Mouse (Mus musculus) naive thymus-derived CD4-positive, alpha-beta T cell, adult 2 months (primary cell): ENCODE data around the gene Hs6st3.

Source experiments
- DNase-seq: peaks from one replicate; pipeline ENCODE4 v3.0.0-alpha.2; 2011; ENCODE audit warnings: low read depth

Hs6st3 gene

GRCm38 (mm10) chr14:119797172-119797850 lies 659.2 kb downstream of the Hs6st3 start:
- no peak for DNase-seq

DNA sequence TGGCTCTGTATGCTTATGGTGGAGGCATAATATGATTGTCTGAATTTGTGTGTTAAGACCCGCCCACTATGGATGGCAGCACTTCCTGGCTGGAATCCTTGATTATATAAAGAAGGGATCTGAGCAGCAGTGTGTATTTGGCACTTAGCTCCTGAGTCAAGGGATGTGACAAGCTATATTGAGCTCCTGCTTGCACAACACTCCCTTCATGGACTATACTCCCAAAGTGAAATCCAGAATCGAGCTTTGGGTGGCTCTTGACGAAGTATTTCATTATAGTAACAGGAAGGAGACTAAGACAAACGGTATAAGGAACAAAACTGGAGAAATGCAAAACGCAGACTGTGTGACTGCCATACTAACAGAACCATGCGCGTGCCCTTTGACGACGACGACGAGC lies 660.4 kb downstream of the Hs6st3 start:
- no peak for DNase-seq

DNA sequence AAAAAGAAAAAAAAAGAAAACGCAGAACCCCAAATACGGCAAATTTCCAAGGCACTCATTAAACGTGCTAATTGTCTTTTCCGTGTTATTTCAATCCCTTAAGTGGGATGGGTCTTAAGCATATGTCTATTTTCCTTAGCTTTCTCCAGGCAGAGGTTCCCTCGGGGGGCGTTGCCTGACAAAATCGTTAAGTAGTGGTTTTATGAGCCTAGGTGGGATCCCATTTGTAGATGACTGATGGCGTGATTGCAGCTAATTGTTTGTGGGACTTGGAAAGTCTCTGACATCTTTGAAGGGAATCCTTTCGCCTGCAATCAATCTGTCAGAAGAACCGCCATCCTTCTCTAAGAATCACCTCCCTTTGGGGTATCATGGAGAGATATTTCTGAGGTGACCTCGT lies 662.7 kb downstream of the Hs6st3 start:
- DNase-seq, result no peak

- no peak for DNase-seq
Measured at GRCm38 (mm10) chr14:119813898-119814297, 675.8 kb downstream of the Hs6st3 start.

DNA sequence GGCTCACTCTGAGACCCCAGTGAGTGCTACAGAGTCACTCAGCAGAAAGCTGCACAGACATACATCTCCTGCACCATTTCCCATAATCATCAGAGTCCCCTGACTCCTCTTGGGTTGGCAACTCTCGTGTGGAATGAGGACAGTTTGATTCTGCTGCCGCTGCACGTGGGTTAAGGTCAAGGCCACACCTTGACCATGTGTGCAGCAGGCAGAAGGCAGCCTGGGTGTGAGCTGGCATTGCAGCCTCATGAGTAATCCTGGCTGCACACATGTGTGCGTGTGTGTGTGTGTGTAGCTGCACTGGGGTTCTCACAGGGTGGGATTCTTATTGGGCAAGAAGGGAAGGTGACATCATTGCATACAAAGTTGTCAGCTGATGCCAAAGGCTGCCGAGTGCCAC lies 677.5 kb downstream of the Hs6st3 start:
- DNase-seq, result no peak

- no peak for DNase-seq
Measured at GRCm38 (mm10) chr14:119820562-119820961, 682.4 kb downstream of the Hs6st3 start.

GRCm38 (mm10) chr14:119831165-119832011 lies 693.2 kb downstream of the Hs6st3 start:
- DNase-seq, result no peak

DNA sequence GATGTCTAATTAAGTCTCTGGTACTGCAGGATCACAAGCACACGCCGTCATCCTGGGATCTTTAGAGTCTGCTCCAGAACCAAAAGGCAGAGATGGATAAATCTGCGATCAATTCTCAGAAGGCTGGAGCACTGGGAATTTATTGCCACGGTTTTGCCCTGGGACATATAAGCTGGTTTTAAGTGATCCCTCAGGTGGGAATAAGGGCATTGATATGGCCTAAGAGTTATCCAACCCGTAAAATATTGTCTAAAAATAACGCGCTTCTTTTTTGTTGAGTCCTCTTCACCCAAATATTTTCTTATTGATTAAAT lies 693.8 kb downstream of the Hs6st3 start:
- DNase-seq, result no peak

GRCm38 (mm10) chr14:119832940-119833339 lies 694.8 kb downstream of the Hs6st3 start:
- DNase-seq, result no peak

GRCm38 (mm10) chr14:119834008-119834700 lies 696.0 kb downstream of the Hs6st3 start:
- DNase-seq, result no peak

GRCm38 (mm10) chr14:119836051-119836450 lies 697.9 kb downstream of the Hs6st3 start:
- no peak for DNase-seq

DNA sequence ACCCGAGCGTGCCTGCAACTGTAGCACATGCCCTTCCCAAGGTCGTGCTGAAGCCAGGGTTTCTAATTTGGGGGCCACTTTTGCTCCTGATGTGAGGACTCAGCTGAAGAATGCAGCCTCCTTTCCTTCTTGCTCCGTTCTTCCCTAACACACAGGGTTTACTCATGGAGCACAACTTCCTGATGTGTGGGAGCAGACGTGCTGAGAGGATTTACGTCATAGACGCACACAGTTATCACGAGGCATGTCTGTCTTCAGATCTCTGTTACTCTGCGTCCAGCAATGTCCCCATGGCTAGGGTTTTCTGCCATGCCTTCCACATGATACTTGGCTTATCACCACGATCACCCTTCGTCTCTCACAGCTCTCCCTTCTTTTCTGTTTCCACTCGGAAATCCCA lies 709.4 kb downstream of the Hs6st3 start:
- DNase-seq, result no peak

- DNase-seq, result no peak
Measured at GRCm38 (mm10) chr14:119848759-119849298, 710.7 kb downstream of the Hs6st3 start.

- no peak for DNase-seq
Measured at GRCm38 (mm10) chr14:119849338-119849737, 711.2 kb downstream of the Hs6st3 start.

GRCm38 (mm10) chr14:119852139-119852538 lies 714.0 kb downstream of the Hs6st3 start:
- DNase-seq, result no peak

DNA sequence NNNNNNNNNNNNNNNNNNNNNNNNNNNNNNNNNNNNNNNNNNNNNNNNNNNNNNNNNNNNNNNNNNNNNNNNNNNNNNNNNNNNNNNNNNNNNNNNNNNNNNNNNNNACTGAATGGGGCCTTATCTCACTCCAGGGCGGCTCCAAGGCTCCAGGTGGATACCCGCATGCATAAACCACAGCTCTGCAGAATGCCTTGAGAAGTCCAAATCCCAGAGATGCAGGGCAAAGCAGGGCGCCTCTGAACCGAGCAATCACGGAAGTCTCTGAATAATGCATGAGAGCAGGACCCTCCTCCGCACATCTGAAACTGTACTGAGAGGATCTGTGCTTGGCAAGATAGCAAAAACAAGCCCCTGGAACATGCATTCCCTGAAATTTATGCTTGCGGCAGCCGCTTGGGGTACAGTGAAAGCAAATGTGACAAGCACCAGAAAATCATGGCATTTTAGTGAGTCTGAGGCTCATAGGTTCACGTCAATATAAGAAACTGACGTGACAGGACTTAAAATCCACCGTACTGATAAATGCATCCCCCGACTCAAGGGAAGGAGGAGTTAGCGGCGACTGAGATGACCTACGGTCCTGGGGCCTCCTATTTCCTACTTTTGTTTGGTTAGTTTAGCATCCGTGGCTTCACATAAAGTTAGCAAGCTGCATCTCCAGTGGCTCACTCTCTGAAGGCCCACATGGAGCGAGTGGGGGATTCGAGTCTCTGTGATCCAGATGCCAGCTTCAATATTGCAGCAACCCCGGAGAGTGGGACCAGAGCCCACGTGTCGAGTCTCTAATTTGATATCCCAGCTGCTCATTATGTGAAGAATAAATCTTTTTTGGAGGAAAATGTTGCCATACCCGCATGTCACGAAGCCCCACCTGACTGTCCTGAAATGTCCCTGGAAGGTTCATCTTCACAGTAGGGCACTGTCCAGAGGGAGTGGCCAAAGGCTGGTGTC lies 719.5 kb downstream of the Hs6st3 start:
- DNase-seq, result no peak

GRCm38 (mm10) chr14:119873617-119874016 lies 735.5 kb downstream of the Hs6st3 start:
- DNase-seq, result no peak

- DNase-seq, result no peak
Measured at GRCm38 (mm10) chr14:119892922-119893321, 754.8 kb downstream of the Hs6st3 start.

DNA sequence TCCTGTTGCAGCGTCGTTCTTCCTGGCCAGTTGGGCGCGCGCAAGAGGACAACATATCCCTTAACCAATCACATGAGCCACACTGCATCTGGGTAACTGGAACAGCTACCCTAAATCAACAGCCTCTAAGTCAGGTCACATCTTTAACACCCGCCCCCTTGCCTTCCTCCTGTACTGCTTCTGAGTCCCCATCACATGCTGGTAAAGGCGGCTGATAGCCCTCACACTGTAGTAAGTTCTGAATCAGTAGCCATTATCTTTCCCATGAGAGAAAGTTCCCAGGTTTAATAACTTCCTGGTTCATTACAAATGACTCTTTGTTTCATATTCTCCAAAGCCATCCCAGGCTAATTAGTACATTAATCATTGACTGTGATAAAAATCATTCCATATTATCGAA lies 757.0 kb downstream of the Hs6st3 start:
- DNase-seq, result no peak

DNA sequence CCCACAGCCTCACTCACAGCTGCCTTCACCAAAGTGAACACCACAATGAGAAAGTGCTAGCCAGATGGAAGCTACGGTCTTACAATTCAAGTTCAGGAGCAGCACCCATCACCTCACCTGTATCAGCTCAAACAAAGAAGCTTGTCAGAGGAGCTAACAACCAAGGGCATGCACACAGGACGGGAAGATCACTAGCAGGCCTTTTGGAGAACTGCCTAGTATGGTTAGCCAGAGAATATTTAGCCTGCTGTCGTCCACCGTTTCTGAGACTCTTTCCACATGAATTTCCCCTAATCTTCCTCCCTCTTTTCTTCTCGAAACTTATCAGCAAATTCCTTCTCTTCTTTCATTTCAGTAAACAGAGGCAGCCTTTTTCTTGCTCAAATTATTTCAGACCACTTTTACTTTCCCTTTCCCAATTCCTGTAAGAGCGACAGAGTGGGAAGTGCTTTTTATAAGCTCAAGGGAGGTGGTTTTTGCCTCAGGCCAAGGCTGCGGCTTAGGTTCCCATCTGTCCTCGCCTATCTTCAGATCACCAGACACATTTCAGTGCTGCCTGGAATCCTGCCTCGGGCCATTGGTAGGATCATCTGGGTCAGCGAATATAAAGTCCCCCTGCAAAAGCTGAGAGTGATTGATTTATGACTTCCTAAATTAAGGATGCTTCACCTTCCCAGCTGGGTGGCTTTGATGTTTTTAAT lies 757.8 kb downstream of the Hs6st3 start:
- no peak for DNase-seq

DNA sequence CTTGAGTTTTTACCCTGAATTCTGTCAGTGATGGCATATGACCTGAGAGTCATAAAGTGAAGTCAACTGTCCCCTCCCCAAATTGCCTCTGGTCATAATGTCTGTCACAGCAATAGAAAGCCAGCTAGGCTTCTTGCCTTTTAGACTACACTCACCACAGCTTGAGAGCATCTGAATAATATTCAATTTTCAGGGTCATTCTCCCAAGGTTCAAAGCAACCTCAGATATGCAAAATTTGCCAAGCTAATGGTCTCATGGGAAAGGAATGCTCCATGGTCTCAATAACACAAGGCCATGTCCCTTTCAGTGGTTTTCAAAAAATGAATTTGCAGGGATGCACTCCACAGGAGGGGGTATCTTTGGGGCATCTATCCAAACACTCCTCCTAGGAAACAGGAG lies 764.3 kb downstream of the Hs6st3 start:
- no peak for DNase-seq
